Mouse (Mus musculus) hindbrain, embryonic 11.5 days (tissue): ENCODE data around the gene Map3k20. TPM values are rescaled to one million over a fixed set of nuclear protein-coding genes. Genes with fewer than 3 reads are reported as not detected.

Experiments
- ATAC-seq: fragments of 200-750 bp; cut with Nextera tagmentation; 2 replicates; pipeline ENCODE4 v1.8.0; 2017; ENCODE audit warnings: mild to moderate bottlenecking, moderate TSS enrichment, moderate library complexity; ENCODE audit not compliant: low FRiP score
- DNase-seq: peaks from one replicate; pipeline ENCODE4 v3.0.0-alpha.2; 2015; ENCODE audit warnings: low spot score
- H3K27ac ChIP-seq: fragments of 300-500 bp; sonication (generic); 2 replicates; pipeline ENCODE4 v1.5.1; 2014; ENCODE audit warnings: mild to moderate bottlenecking, low read depth, low read length
- H3K27me3 ChIP-seq: fragments of 300-500 bp; sonication (generic); 2 replicates; pipeline ENCODE4 v1.6.1; 2014; ENCODE audit warnings: mild to moderate bottlenecking, low read length, moderate library complexity, mixed read lengths; ENCODE audit not compliant: control insufficient read depth, insufficient read depth
- H3K36me3 ChIP-seq: fragments of 300-500 bp; sonication (generic); 2 replicates; pipeline ENCODE4 v1.6.1; 2014; ENCODE audit warnings: mild to moderate bottlenecking, low read length, moderate library complexity, mixed read lengths; ENCODE audit not compliant: control insufficient read depth, insufficient read depth
- H3K4me1 ChIP-seq: fragments of 300-500 bp; sonication (generic); replicated peaks from 2 replicates; pipeline ENCODE4 v1.6.1; 2014; ENCODE audit warnings: low read length, mixed read lengths; ENCODE audit not compliant: control insufficient read depth, insufficient read depth
- H3K4me2 ChIP-seq: fragments of 300-500 bp; sonication (generic); replicated peaks from 2 replicates; pipeline ENCODE4 v1.6.1; 2014; ENCODE audit warnings: mild to moderate bottlenecking, low read depth, low read length
- H3K4me3 ChIP-seq: fragments of 300-500 bp; sonication (generic); 2 replicates; pipeline ENCODE4 v1.5.1; 2014; ENCODE audit warnings: low read depth, low read length
- H3K9ac ChIP-seq: fragments of 300-500 bp; sonication (generic); 2 replicates; pipeline ENCODE4 v1.6.1; 2014; ENCODE audit warnings: low read depth, low read length
- H3K9me3 ChIP-seq: fragments of 300-500 bp; sonication (generic); 2 replicates; pipeline ENCODE4 v1.6.1; 2016; ENCODE audit warnings: low read length; ENCODE audit not compliant: control insufficient read depth
- WGBS: fragments of 180-500 bp; shearing (Covaris S2); extraction: QIAGEN DNeasy Blood & Tissue Kit; methylation state at CpG from one replicate; pipeline ENCODE4 v1.1.7; 2014; 5-methylcytosine and 5-hydroxymethylcytosine counted together
- polyA plus RNA-seq: library from polyadenylated mRNA; unstranded; fragments of >200 nt; fragmentation: Nextera tagmentation; extraction: Ambion mirVana; gene quantifications from 2 replicates; pipeline ENCODE4 v1.2.1, GENCODE M21; 2014

Gene Map3k20
- polyA plus RNA-seq, 1 experiment from 2014 or later: 11.0 TPM

GRCm38 (mm10) chr2:72424656-72425055, 139.2 kb downstream of the Map3k20 start:
- no peaks in the 10 kb centered on the region for H3K27me3 ChIP-seq
- no peaks in the 10 kb centered on the region for H3K4me1 ChIP-seq
- H3K27ac ChIP-seq: no peak overlapping the region
- no peaks in the 10 kb centered on the region for H3K9me3 ChIP-seq
- no peak overlapping the region for H3K9ac ChIP-seq
- DNase-seq (no peak), ATAC-seq (no peak)
- H3K4me2 ChIP-seq: no peak overlapping the region
- no peak overlapping the region for H3K4me3 ChIP-seq
- WGBS: 88% methylated on average over 7 of the region's 7 CpGs
- H3K36me3 ChIP-seq: no peaks in the 10 kb centered on the region

- WGBS: 14% methylated on average over 8 of the region's 8 CpGs
- Histone ChIP-seq H3K4me3 (no peak overlapping the region), H3K4me2 (no peak overlapping the region), H3K9ac (no peak overlapping the region), H3K27me3 (no peaks in the 10 kb centered on the region), H3K27ac (peak overlapping the region; percentile 49), H3K9me3 (no peaks in the 10 kb centered on the region), H3K36me3 (no peaks in the 10 kb centered on the region), H3K4me1 (no peaks in the 10 kb centered on the region)
- DNase-seq (peak; percentile 70), ATAC-seq (peak; percentile 93)
These were observed 141.3 kb downstream of the Map3k20 start for GRCm38 (mm10) chr2:72426776-72427175.

- Histone ChIP-seq H3K4me3 (no peak overlapping the region), H3K4me2 (no peak overlapping the region), H3K4me1 (no peaks in the 10 kb centered on the region), H3K27ac (peak overlapping the region; percentile 49), H3K9me3 (no peaks in the 10 kb centered on the region), H3K36me3 (no peaks in the 10 kb centered on the region), H3K27me3 (no peaks in the 10 kb centered on the region), H3K9ac (no peak overlapping the region)
- WGBS: 65% methylated on average over 11 of the region's 11 CpGs
- ATAC-seq (peak; percentile 81), DNase-seq (peak; percentile 35)
These were observed 141.9 kb downstream of the Map3k20 start for GRCm38 (mm10) chr2:72427288-72427687.

- ATAC-seq (no peak), DNase-seq (no peak)
- Histone ChIP-seq H3K36me3 (no peaks in the 10 kb centered on the region), H3K4me3 (no peak overlapping the region), H3K9ac (no peak overlapping the region), H3K27me3 (no peaks in the 10 kb centered on the region), H3K4me2 (no peak overlapping the region), H3K4me1 (no peaks in the 10 kb centered on the region), H3K9me3 (no peaks in the 10 kb centered on the region), H3K27ac (no peak overlapping the region)
- 80% methylated on average over 8 of the region's 8 CpGs for WGBS
These were observed 153.6 kb downstream of the Map3k20 start for GRCm38 (mm10) chr2:72438941-72439533.

GRCm38 (mm10) chr2:72441010-72441409, 155.6 kb downstream of the Map3k20 start:
- Histone ChIP-seq H3K27ac (no peak overlapping the region), H3K9ac (no peak overlapping the region), H3K4me2 (no peak overlapping the region), H3K36me3 (no peaks in the 10 kb centered on the region), H3K9me3 (no peaks in the 10 kb centered on the region), H3K27me3 (no peaks in the 10 kb centered on the region), H3K4me1 (no peaks in the 10 kb centered on the region), H3K4me3 (no peak overlapping the region)
- DNase-seq (no peak), ATAC-seq (no peak)
- WGBS: 84% methylated on average over 9 of the region's 9 CpGs

- 92% methylated on average over 6 of the region's 6 CpGs for WGBS
- Histone ChIP-seq H3K9ac (no peak overlapping the region), H3K27ac (no peak overlapping the region), H3K27me3 (no peaks in the 10 kb centered on the region), H3K9me3 (no peaks in the 10 kb centered on the region), H3K4me2 (no peak overlapping the region), H3K4me3 (no peak overlapping the region), H3K4me1 (peaks cover 2% of the 10 kb centered on the region; the same call in 1 of the 2 replicates), H3K36me3 (no peaks in the 10 kb centered on the region)
- DNase-seq (no peak), ATAC-seq (no peak)
These were observed 157.4 kb downstream of the Map3k20 start for GRCm38 (mm10) chr2:72442825-72443224.

GRCm38 (mm10) chr2:72443960-72444359, 158.5 kb downstream of the Map3k20 start:
- H3K36me3 ChIP-seq: no peaks in the 10 kb centered on the region
- no peak for DNase-seq
- no peak overlapping the region for H3K4me2 ChIP-seq
- no peak for ATAC-seq
- no peaks in the 10 kb centered on the region for H3K9me3 ChIP-seq
- no peak overlapping the region for H3K9ac ChIP-seq
- H3K4me1 ChIP-seq: peaks cover 2% of the 10 kb centered on the region; the same call in 1 of the 2 replicates
- WGBS: 84% methylated on average over 3 of the region's 3 CpGs
- H3K4me3 ChIP-seq: no peak overlapping the region
- no peaks in the 10 kb centered on the region for H3K27me3 ChIP-seq
- H3K27ac ChIP-seq: no peak overlapping the region

- 88% methylated on average over 3 of the region's 3 CpGs for WGBS
- H3K9ac ChIP-seq: no peak overlapping the region
- H3K27ac ChIP-seq: no peak overlapping the region
- H3K36me3 ChIP-seq: no peaks in the 10 kb centered on the region
- peaks cover 2% of the 10 kb centered on the region; the same call in 1 of the 2 replicates for H3K4me1 ChIP-seq
- H3K4me3 ChIP-seq: no peak overlapping the region
- no peak overlapping the region for H3K4me2 ChIP-seq
- DNase-seq: no peak
- no peaks in the 10 kb centered on the region for H3K27me3 ChIP-seq
- no peaks in the 10 kb centered on the region for H3K9me3 ChIP-seq
- ATAC-seq: no peak
These were observed 160.7 kb downstream of the Map3k20 start for GRCm38 (mm10) chr2:72446106-72446505.

GRCm38 (mm10) chr2:72446615-72447014, 161.2 kb downstream of the Map3k20 start:
- no peak overlapping the region for H3K4me2 ChIP-seq
- no peak overlapping the region for H3K27ac ChIP-seq
- no peaks in the 10 kb centered on the region for H3K27me3 ChIP-seq
- H3K4me1 ChIP-seq: peaks cover 2% of the 10 kb centered on the region; the same call in 1 of the 2 replicates
- H3K9me3 ChIP-seq: no peaks in the 10 kb centered on the region
- no peak overlapping the region for H3K9ac ChIP-seq
- DNase-seq (no peak), ATAC-seq (no peak)
- 42% methylated on average over 5 of the region's 5 CpGs for WGBS
- no peaks in the 10 kb centered on the region for H3K36me3 ChIP-seq
- H3K4me3 ChIP-seq: no peak overlapping the region
